Mouse (Mus musculus): ENCODE results near the gene Dhx57.

- TF ChIP-seq POLR2A (IDR thresholded peaks at IDR 0.05; ENCODE audit: control insufficient read depth, low read depth, low read length) (no peak), CTCF (IDR thresholded peaks at IDR 0.05; ENCODE audit: control insufficient read depth, insufficient read depth, insufficient replicate concordance, low read depth, low read length) (no peak)
These were observed 34.2 kb upstream of the Dhx57 start for GRCm38 (mm10) chr17:80324521-80324920.
